Mouse (Mus musculus) spleen, adult 2 months (tissue): ENCODE measurements at regions not wholly inside any gene's neighbourhood (a gene's known extent, or its start where the extent isn't known, plus 50 kb on each side); places are given as distances from the start of the nearest gene placed in this dataset.

Experiments used
- CTCF ChIP-seq: fragments of 200-500 bp; IDR thresholded peaks from 2 replicates; pipeline ENCODE4 v1.5.1; 2011; ENCODE audit warnings: mild to moderate bottlenecking, inconsistent platforms; ENCODE audit not compliant: insufficient read depth, insufficient read length, insufficient replicate concordance; ENCODE audit errors: extremely low read depth
- POLR2A ChIP-seq: fragments of 200-500 bp; IDR thresholded peaks from 2 replicates; pipeline ENCODE4 v1.6.1; 2011; ENCODE audit warnings: low read depth, low read length, inconsistent platforms

- TF ChIP-seq POLR2A = no peak
- no peak for TF ChIP-seq CTCF
Observed at GRCm38 (mm10) chr16:93046221-93046620, 220.3 kb upstream of the Runx1 start.
